Mouse (Mus musculus): ENCODE measurements around the gene Rbm39. TPM values are rescaled to one million over a fixed set of nuclear protein-coding genes. Genes with fewer than 3 reads are reported as not detected.
A peak's percentile ranks its signal among the peaks of the same experiment; 100 is the strongest.
"Not testable (repeated sequence)": the region's sequence is repeated elsewhere in the genome, so short reads cannot be mapped to it uniquely, and the experiment has no call there.

The Rbm39 gene
- polyA plus RNA-seq, 1 experiment from 2014 or later = 349 TPM

- DNase-seq (ENCODE audit: low spot score) = no peak
- no peaks in the 10 kb centered on the region for H3K9me3 ChIP-seq (ENCODE audit: control insufficient read depth, low read length)
- no peaks in the 10 kb centered on the region for H3K27me3 ChIP-seq (ENCODE audit: control insufficient read depth, insufficient read depth, low read length)
- peaks cover 3% of the 10 kb centered on the region; the same call in 1 of the 2 replicates for H3K4me1 ChIP-seq (replicated peaks; ENCODE audit: control insufficient read depth, insufficient read depth)
- TF ChIP-seq EP300 (optimal IDR thresholded peaks at IDR 0.05) = no peak
- peak; percentile 23 for TF ChIP-seq CTCF (IDR thresholded peaks at IDR 0.05; ENCODE audit: low read depth)
- H3K36me3 ChIP-seq (ENCODE audit: control insufficient read depth, insufficient read depth, low read length) = peaks cover 6% of the 10 kb centered on the region; the same call in 1 of the 2 replicates
- H3K9ac ChIP-seq (ENCODE audit: low read length) = peak overlapping the region; percentile 88; the same call in 1 of the 2 replicates
- H3K4me2 ChIP-seq (replicated peaks; ENCODE audit: low read depth) = peak overlapping the region; percentile 83
- H3K4me3 ChIP-seq (ENCODE audit: low read depth, low read length) = no peak overlapping the region
- WGBS = 67% methylated on average over 2 of the region's 2 CpGs
- no peak for ATAC-seq (ENCODE audit: low FRiP score, low TSS enrichment)
- H3K27ac ChIP-seq (replicated peaks) = no peak overlapping the region
These were observed 37.2 kb downstream of the Rbm39 start for GRCm38 (mm10) chr2:156142820-156143219.

GRCm38 (mm10) chr2:156135695-156136094 is 44.3 kb downstream of the Rbm39 start:
- Histone ChIP-seq H3K27ac (replicated peaks) (no peak overlapping the region), H3K36me3 (ENCODE audit: control insufficient read depth, insufficient read depth, low read length) (peaks cover 3% of the 10 kb centered on the region; the same call in 1 of the 2 replicates), H3K9ac (ENCODE audit: low read length) (no peak overlapping the region), H3K4me2 (replicated peaks; ENCODE audit: low read depth) (no peak overlapping the region), H3K9me3 (ENCODE audit: control insufficient read depth, low read length) (no peaks in the 10 kb centered on the region), H3K27me3 (ENCODE audit: control insufficient read depth, insufficient read depth, low read length) (no peaks in the 10 kb centered on the region), H3K4me3 (ENCODE audit: low read depth, low read length) (no peak overlapping the region), H3K4me1 (replicated peaks; ENCODE audit: control insufficient read depth, insufficient read depth) (no peaks in the 10 kb centered on the region)
- no peak for ATAC-seq (ENCODE audit: low FRiP score, low TSS enrichment)
- TF ChIP-seq CTCF (IDR thresholded peaks at IDR 0.05; ENCODE audit: low read depth) (peak; percentile 59), EP300 (optimal IDR thresholded peaks at IDR 0.05) (no peak)
- WGBS = 88% methylated on average over 6 of the region's 6 CpGs
- no peak for DNase-seq (ENCODE audit: low spot score)

GRCm38 (mm10) chr2:156134161-156134560 is 45.9 kb downstream of the Rbm39 start:
- H3K36me3 ChIP-seq (ENCODE audit: control insufficient read depth, insufficient read depth, low read length) = peaks cover 3% of the 10 kb centered on the region; the same call in 1 of the 2 replicates
- 80% methylated on average over 5 of the region's 5 CpGs for WGBS
- H3K4me2 ChIP-seq (replicated peaks; ENCODE audit: low read depth) = no peak overlapping the region

DNA sequence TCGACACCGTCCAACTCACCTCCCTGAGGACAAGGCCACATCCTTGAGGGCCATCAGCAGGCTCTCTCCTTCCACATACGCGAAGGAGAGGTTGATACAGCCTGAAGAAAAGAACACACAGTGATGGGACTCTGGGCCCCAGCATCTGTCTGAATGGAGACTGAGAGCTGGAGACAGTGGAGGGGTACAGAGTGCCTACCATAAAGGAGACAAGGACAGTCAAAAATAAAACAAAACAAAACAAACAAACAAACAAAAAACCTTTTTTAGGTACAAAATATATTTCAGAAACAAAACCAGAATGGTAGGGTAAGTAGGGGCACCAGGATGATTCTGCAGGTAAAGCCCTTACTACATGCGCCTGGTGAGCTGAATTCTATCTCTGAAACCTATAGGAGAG is 53.0 kb downstream of the Rbm39 start, which contains the start of gene Gm28036:
Gene Gm28036, minus strand, starts transcription at position 101 of the 400 bp plus-strand sequence.
- no peak within 1 kb of the TSS for H3K27ac ChIP-seq (replicated peaks)
- no peaks in the 10 kb centered on the region for H3K9me3 ChIP-seq (ENCODE audit: control insufficient read depth, low read length)
- peaks cover 3% of the 10 kb centered on the region; the same call in 1 of the 2 replicates for H3K36me3 ChIP-seq (ENCODE audit: control insufficient read depth, insufficient read depth, low read length)
- no peak within 1 kb of the TSS for H3K4me3 ChIP-seq (ENCODE audit: low read depth, low read length)
- DNase-seq (ENCODE audit: low spot score) = no peak
- TF ChIP-seq CTCF (IDR thresholded peaks at IDR 0.05; ENCODE audit: low read depth) (no peak), EP300 (optimal IDR thresholded peaks at IDR 0.05) (no peak)
- WGBS = 93% methylated on average over 5 of the region's 5 CpGs
- no peak for ATAC-seq (ENCODE audit: low FRiP score, low TSS enrichment)
- H3K4me1 ChIP-seq (replicated peaks; ENCODE audit: control insufficient read depth, insufficient read depth) = no peaks in the 10 kb centered on the region
- no peak within 1 kb of the TSS for H3K9ac ChIP-seq (ENCODE audit: low read length)
- no peaks in the 10 kb centered on the region for H3K27me3 ChIP-seq (ENCODE audit: control insufficient read depth, insufficient read depth, low read length)
- no peak within 1 kb of the TSS for H3K4me2 ChIP-seq (replicated peaks; ENCODE audit: low read depth)

More at GRCm38 (mm10) chr2:156134161-156134560, 45.9 kb downstream of the Rbm39 start:
- H3K9ac ChIP-seq (ENCODE audit: low read length) = no peak overlapping the region
- H3K4me3 ChIP-seq (ENCODE audit: low read depth, low read length) = no peak overlapping the region
- no peaks in the 10 kb centered on the region for H3K9me3 ChIP-seq (ENCODE audit: control insufficient read depth, low read length)
- no peak overlapping the region for H3K27ac ChIP-seq (replicated peaks)
- H3K27me3 ChIP-seq (ENCODE audit: control insufficient read depth, insufficient read depth, low read length) = no peaks in the 10 kb centered on the region
- DNase-seq (ENCODE audit: low spot score) (no peak), ATAC-seq (ENCODE audit: low FRiP score, low TSS enrichment) (peak; percentile 12; the same call in 1 of the 2 replicates)
- H3K4me1 ChIP-seq (replicated peaks; ENCODE audit: control insufficient read depth, insufficient read depth) = no peaks in the 10 kb centered on the region
- TF ChIP-seq CTCF (IDR thresholded peaks at IDR 0.05; ENCODE audit: low read depth) = no peak
- TF ChIP-seq EP300 (optimal IDR thresholded peaks at IDR 0.05) = no peak

DNA sequence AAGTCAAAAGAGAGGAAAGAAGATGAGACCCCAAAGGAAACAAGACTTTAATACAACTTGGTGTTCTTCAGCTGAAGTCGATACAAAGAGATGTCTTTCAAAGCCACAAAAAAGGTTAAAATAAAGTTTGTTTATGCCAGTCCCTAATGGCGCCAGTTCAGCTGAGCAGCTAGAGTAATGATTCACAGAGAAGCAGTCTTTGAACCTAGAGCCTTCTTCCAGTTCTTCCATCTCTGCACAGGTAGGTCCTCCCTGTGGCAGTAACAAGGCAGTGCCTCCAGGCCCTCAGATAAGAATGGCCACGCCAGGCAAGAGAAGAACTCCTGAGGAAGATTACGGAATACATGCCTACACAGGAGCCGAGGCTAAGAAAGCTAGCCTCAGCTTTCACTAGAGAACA is 56.3 kb downstream of the Rbm39 start:
- no peaks in the 10 kb centered on the region for H3K9me3 ChIP-seq (ENCODE audit: control insufficient read depth, low read length)
- H3K36me3 ChIP-seq (ENCODE audit: control insufficient read depth, insufficient read depth, low read length) = no peaks in the 10 kb centered on the region
- DNase-seq (ENCODE audit: low spot score) (no peak), ATAC-seq (ENCODE audit: low FRiP score, low TSS enrichment) (no peak)
- H3K4me1 ChIP-seq (replicated peaks; ENCODE audit: control insufficient read depth, insufficient read depth) = no peaks in the 10 kb centered on the region
- no peaks in the 10 kb centered on the region for H3K27me3 ChIP-seq (ENCODE audit: control insufficient read depth, insufficient read depth, low read length)
- WGBS = 93% methylated on average over 5 of the region's 5 CpGs
- H3K4me2 ChIP-seq (replicated peaks; ENCODE audit: low read depth) = no peak overlapping the region
- H3K4me3 ChIP-seq (ENCODE audit: low read depth, low read length) = no peak overlapping the region
- H3K9ac ChIP-seq (ENCODE audit: low read length) = no peak overlapping the region
- no peak overlapping the region for H3K27ac ChIP-seq (replicated peaks)
- no peak for TF ChIP-seq EP300 (optimal IDR thresholded peaks at IDR 0.05)
- no peak for TF ChIP-seq CTCF (IDR thresholded peaks at IDR 0.05; ENCODE audit: low read depth)

GRCm38 (mm10) chr2:156119566-156119965 is 60.5 kb downstream of the Rbm39 start:
- no peak for DNase-seq (ENCODE audit: low spot score)
- Histone ChIP-seq H3K36me3 (ENCODE audit: control insufficient read depth, insufficient read depth, low read length) (no peaks in the 10 kb centered on the region), H3K4me2 (replicated peaks; ENCODE audit: low read depth) (no peak overlapping the region), H3K4me3 (ENCODE audit: low read depth, low read length) (no peak overlapping the region), H3K27me3 (ENCODE audit: control insufficient read depth, insufficient read depth, low read length) (no peaks in the 10 kb centered on the region), H3K9me3 (ENCODE audit: control insufficient read depth, low read length) (no peaks in the 10 kb centered on the region), H3K9ac (ENCODE audit: low read length) (no peak overlapping the region), H3K4me1 (replicated peaks; ENCODE audit: control insufficient read depth, insufficient read depth) (no peaks in the 10 kb centered on the region), H3K27ac (replicated peaks) (no peak overlapping the region)
- no peak for ATAC-seq (ENCODE audit: low FRiP score, low TSS enrichment)
- TF ChIP-seq EP300 (optimal IDR thresholded peaks at IDR 0.05) (no peak), CTCF (IDR thresholded peaks at IDR 0.05; ENCODE audit: low read depth) (no peak)

- not testable (repeated sequence) for DNase-seq (ENCODE audit: low spot score)
- ATAC-seq (ENCODE audit: low FRiP score, low TSS enrichment) = peak; percentile 9; the same call in 1 of the 2 replicates
- 21% methylated on average over 5 of the region's 5 CpGs for WGBS
These were observed 68.0 kb downstream of the Rbm39 start for GRCm38 (mm10) chr2:156112080-156112423.

More at GRCm38 (mm10) chr2:156112080-156112423, 68.0 kb downstream of the Rbm39 start:
- not testable (repeated sequence) for H3K36me3 ChIP-seq (ENCODE audit: control insufficient read depth, insufficient read depth, low read length); H3K9me3 ChIP-seq (ENCODE audit: control insufficient read depth, low read length); H3K27me3 ChIP-seq (ENCODE audit: control insufficient read depth, insufficient read depth, low read length); H3K4me1 ChIP-seq (replicated peaks; ENCODE audit: control insufficient read depth, insufficient read depth)
- Histone ChIP-seq H3K27ac (replicated peaks) (peak overlapping the region; percentile 95), H3K4me2 (replicated peaks; ENCODE audit: low read depth) (peak overlapping the region; percentile 66), H3K9ac (ENCODE audit: low read length) (peak overlapping the region; percentile 96), H3K4me3 (ENCODE audit: low read depth, low read length) (peak overlapping the region; percentile 98)

Data from stomach, postnatal 0 days (tissue).